Mouse (Mus musculus): ENCODE measurements around the gene Ranbp10. TPM values are rescaled to one million over a fixed set of nuclear protein-coding genes. Genes with fewer than 3 reads are reported as not detected.
"Not testable (repeated sequence)": the region's sequence is repeated elsewhere in the genome, so short reads cannot be mapped to it uniquely, and the experiment has no call there.

Gene Ranbp10
- polyA plus RNA-seq, 1 experiment from 2014 or later, result 15.8 TPM

- H3K27ac ChIP-seq (ENCODE audit: low read depth, low read length), result no peak overlapping the region
- H3K9me3 ChIP-seq (ENCODE audit: control insufficient read depth, low read length), result no peaks in the 10 kb centered on the region
- no peak overlapping the region for H3K9ac ChIP-seq (ENCODE audit: low read length)
- H3K4me1 ChIP-seq (replicated peaks; ENCODE audit: control insufficient read depth, insufficient read depth, low read length), result no peaks in the 10 kb centered on the region
- no peak overlapping the region; the same call in 1 of the 2 replicates for H3K4me2 ChIP-seq (ENCODE audit: low read depth, low read length, severe bottlenecking)
- H3K27me3 ChIP-seq (ENCODE audit: control insufficient read depth, insufficient read depth, low read length), result no peaks in the 10 kb centered on the region
- DNase-seq (ENCODE audit: low spot score) (no peak), ATAC-seq (replicated peaks; ENCODE audit: low FRiP score) (no peak)
- WGBS, result 82% methylated on average over 7 of the region's 7 CpGs
- peaks cover 8% of the 10 kb centered on the region for H3K36me3 ChIP-seq (ENCODE audit: control insufficient read depth, insufficient read depth, low read length)
- H3K4me3 ChIP-seq (ENCODE audit: low read depth, low read length), result no peak overlapping the region
Measured at GRCm38 (mm10) chr8:105850611-105851010, 23.5 kb upstream of the Ranbp10 start.

GRCm38 (mm10) chr8:105850014-105850413 is 22.9 kb upstream of the Ranbp10 start:
- H3K36me3 ChIP-seq (ENCODE audit: control insufficient read depth, insufficient read depth, low read length), result peaks cover 8% of the 10 kb centered on the region
- H3K4me1 ChIP-seq (replicated peaks; ENCODE audit: control insufficient read depth, insufficient read depth, low read length), result no peaks in the 10 kb centered on the region
- no peak overlapping the region for H3K27ac ChIP-seq (ENCODE audit: low read depth, low read length)
- no peak for DNase-seq (ENCODE audit: low spot score)
- no peaks in the 10 kb centered on the region for H3K9me3 ChIP-seq (ENCODE audit: control insufficient read depth, low read length)
- no peak overlapping the region for H3K4me3 ChIP-seq (ENCODE audit: low read depth, low read length)
- H3K4me2 ChIP-seq (ENCODE audit: low read depth, low read length, severe bottlenecking), result no peak overlapping the region
- no peak for ATAC-seq (replicated peaks; ENCODE audit: low FRiP score)
- WGBS, result 85% methylated on average over 4 of the region's 4 CpGs
- H3K27me3 ChIP-seq (ENCODE audit: control insufficient read depth, insufficient read depth, low read length), result no peaks in the 10 kb centered on the region
- H3K9ac ChIP-seq (ENCODE audit: low read length), result no peak overlapping the region

GRCm38 (mm10) chr8:105846678-105847077 is 19.5 kb upstream of the Ranbp10 start:
- H3K27ac ChIP-seq (ENCODE audit: low read depth, low read length), result no peak overlapping the region

GRCm38 (mm10) chr8:105839209-105839608 is 12.1 kb upstream of the Ranbp10 start:
- Histone ChIP-seq H3K36me3 (ENCODE audit: control insufficient read depth, insufficient read depth, low read length) (peaks cover 4% of the 10 kb centered on the region), H3K4me3 (ENCODE audit: low read depth, low read length) (no peak overlapping the region), H3K4me1 (replicated peaks; ENCODE audit: control insufficient read depth, insufficient read depth, low read length) (no peaks in the 10 kb centered on the region), H3K27ac (ENCODE audit: low read depth, low read length) (no peak overlapping the region), H3K27me3 (ENCODE audit: control insufficient read depth, insufficient read depth, low read length) (no peaks in the 10 kb centered on the region), H3K9ac (ENCODE audit: low read length) (no peak overlapping the region), H3K4me2 (ENCODE audit: low read depth, low read length, severe bottlenecking) (no peak overlapping the region), H3K9me3 (ENCODE audit: control insufficient read depth, low read length) (no peaks in the 10 kb centered on the region)
- DNase-seq (ENCODE audit: low spot score), result no peak
- no peak for ATAC-seq (replicated peaks; ENCODE audit: low FRiP score)
- WGBS, result 93% methylated on average over 5 of the region's 5 CpGs

More at GRCm38 (mm10) chr8:105846678-105847077, 19.5 kb upstream of the Ranbp10 start:
- Histone ChIP-seq H3K4me2 (ENCODE audit: low read depth, low read length, severe bottlenecking) (no peak overlapping the region), H3K4me3 (ENCODE audit: low read depth, low read length) (no peak overlapping the region), H3K9me3 (ENCODE audit: control insufficient read depth, low read length) (no peaks in the 10 kb centered on the region), H3K9ac (ENCODE audit: low read length) (no peak overlapping the region), H3K36me3 (ENCODE audit: control insufficient read depth, insufficient read depth, low read length) (peaks cover 18% of the 10 kb centered on the region), H3K27me3 (ENCODE audit: control insufficient read depth, insufficient read depth, low read length) (no peaks in the 10 kb centered on the region), H3K4me1 (replicated peaks; ENCODE audit: control insufficient read depth, insufficient read depth, low read length) (no peaks in the 10 kb centered on the region)
- ATAC-seq (replicated peaks; ENCODE audit: low FRiP score), result no peak
- no peak for DNase-seq (ENCODE audit: low spot score)
- WGBS, result 94% methylated on average over 11 of the region's 11 CpGs

GRCm38 (mm10) chr8:105836991-105837390 is 9.8 kb upstream of the Ranbp10 start:
- WGBS, result 90% methylated on average over 6 of the region's 6 CpGs
- ATAC-seq (replicated peaks; ENCODE audit: low FRiP score) (no peak), DNase-seq (ENCODE audit: low spot score) (no peak)
- Histone ChIP-seq H3K27me3 (ENCODE audit: control insufficient read depth, insufficient read depth, low read length) (no peaks in the 10 kb centered on the region), H3K27ac (ENCODE audit: low read depth, low read length) (no peak overlapping the region), H3K4me2 (ENCODE audit: low read depth, low read length, severe bottlenecking) (no peak overlapping the region), H3K4me1 (replicated peaks; ENCODE audit: control insufficient read depth, insufficient read depth, low read length) (no peaks in the 10 kb centered on the region), H3K9me3 (ENCODE audit: control insufficient read depth, low read length) (no peaks in the 10 kb centered on the region), H3K36me3 (ENCODE audit: control insufficient read depth, insufficient read depth, low read length) (no peaks in the 10 kb centered on the region), H3K4me3 (ENCODE audit: low read depth, low read length) (no peak overlapping the region), H3K9ac (ENCODE audit: low read length) (no peak overlapping the region)

GRCm38 (mm10) chr8:105835318-105835717 is 8.2 kb upstream of the Ranbp10 start:
- H3K9me3 ChIP-seq (ENCODE audit: control insufficient read depth, low read length), result no peaks in the 10 kb centered on the region
- H3K9ac ChIP-seq (ENCODE audit: low read length), result no peak overlapping the region
- WGBS, result 33% methylated on average over 11 of the region's 11 CpGs
- H3K4me3 ChIP-seq (ENCODE audit: low read depth, low read length), result no peak overlapping the region
- no peaks in the 10 kb centered on the region for H3K4me1 ChIP-seq (replicated peaks; ENCODE audit: control insufficient read depth, insufficient read depth, low read length)
- ATAC-seq (replicated peaks; ENCODE audit: low FRiP score) (0 out of 2 replicates have a peak, but pooled peaks have one; percentile 24), DNase-seq (ENCODE audit: low spot score) (peak; percentile 68)
- no peaks in the 10 kb centered on the region for H3K36me3 ChIP-seq (ENCODE audit: control insufficient read depth, insufficient read depth, low read length)
- H3K27me3 ChIP-seq (ENCODE audit: control insufficient read depth, insufficient read depth, low read length), result no peaks in the 10 kb centered on the region
- no peak overlapping the region for H3K4me2 ChIP-seq (ENCODE audit: low read depth, low read length, severe bottlenecking)
- no peak overlapping the region for H3K27ac ChIP-seq (ENCODE audit: low read depth, low read length)

GRCm38 (mm10) chr8:105833740-105834139 is 6.6 kb upstream of the Ranbp10 start:
- not testable (repeated sequence) for H3K9me3 ChIP-seq (ENCODE audit: control insufficient read depth, low read length); DNase-seq (ENCODE audit: low spot score); H3K9ac ChIP-seq (ENCODE audit: low read length); H3K36me3 ChIP-seq (ENCODE audit: control insufficient read depth, insufficient read depth, low read length); H3K4me1 ChIP-seq (replicated peaks; ENCODE audit: control insufficient read depth, insufficient read depth, low read length); H3K4me2 ChIP-seq (ENCODE audit: low read depth, low read length, severe bottlenecking); ATAC-seq (replicated peaks; ENCODE audit: low FRiP score); H3K27me3 ChIP-seq (ENCODE audit: control insufficient read depth, insufficient read depth, low read length); H3K4me3 ChIP-seq (ENCODE audit: low read depth, low read length); H3K27ac ChIP-seq (ENCODE audit: low read depth, low read length)
- WGBS, result 88% methylated on average over 2 of the region's 2 CpGs

GRCm38 (mm10) chr8:105826379-105826778 is 771 bp downstream of the Ranbp10 start:
- peak overlapping the region; percentile 83 for H3K4me3 ChIP-seq (ENCODE audit: low read depth, low read length)
- H3K9ac ChIP-seq (ENCODE audit: low read length), result peak overlapping the region; percentile 87
- H3K27me3 ChIP-seq (ENCODE audit: control insufficient read depth, insufficient read depth, low read length), result no peaks in the 10 kb centered on the region
- DNase-seq (ENCODE audit: low spot score) (no peak), ATAC-seq (replicated peaks; ENCODE audit: low FRiP score) (no peak)
- peak overlapping the region; percentile 87 for H3K4me2 ChIP-seq (ENCODE audit: low read depth, low read length, severe bottlenecking)
- H3K27ac ChIP-seq (ENCODE audit: low read depth, low read length), result no peak overlapping the region
- H3K36me3 ChIP-seq (ENCODE audit: control insufficient read depth, insufficient read depth, low read length), result peaks cover 12% of the 10 kb centered on the region; the same call in 1 of the 2 replicates
- H3K9me3 ChIP-seq (ENCODE audit: control insufficient read depth, low read length), result no peaks in the 10 kb centered on the region
- 18% methylated on average over 4 of the region's 4 CpGs for WGBS
- H3K4me1 ChIP-seq (replicated peaks; ENCODE audit: control insufficient read depth, insufficient read depth, low read length), result peaks cover 10% of the 10 kb centered on the region; the same call in 1 of the 2 replicates

- Histone ChIP-seq H3K9me3 (ENCODE audit: control insufficient read depth, low read length) (no peaks in the 10 kb centered on the region), H3K4me3 (ENCODE audit: low read depth, low read length) (peak overlapping the region; percentile 83), H3K27ac (ENCODE audit: low read depth, low read length) (no peak overlapping the region), H3K9ac (ENCODE audit: low read length) (peak overlapping the region; percentile 87), H3K4me1 (replicated peaks; ENCODE audit: control insufficient read depth, insufficient read depth, low read length) (peaks cover 10% of the 10 kb centered on the region; the same call in 1 of the 2 replicates), H3K36me3 (ENCODE audit: control insufficient read depth, insufficient read depth, low read length) (peaks cover 12% of the 10 kb centered on the region; the same call in 1 of the 2 replicates), H3K4me2 (ENCODE audit: low read depth, low read length, severe bottlenecking) (no peak overlapping the region; the same call in 1 of the 2 replicates), H3K27me3 (ENCODE audit: control insufficient read depth, insufficient read depth, low read length) (no peaks in the 10 kb centered on the region)
- DNase-seq (ENCODE audit: low spot score), result no peak
- 92% methylated on average over 4 of the region's 4 CpGs for WGBS
- ATAC-seq (replicated peaks; ENCODE audit: low FRiP score), result no peak
Measured at GRCm38 (mm10) chr8:105825506-105825905, 1.6 kb downstream of the Ranbp10 start.
